Mouse (Mus musculus): Measurements from ENCODE around the gene Cntnap1.

Cntnap1 gene

GRCm38 (mm10) chr11:101216936-101217335 lies 46.6 kb downstream of the Cntnap1 start:
- DNase-seq (ENCODE audit: low spot score in 2 of 2), result no peak

GRCm38 (mm10) chr11:101218436-101219055 lies 48.2 kb downstream of the Cntnap1 start:
- no peak for DNase-seq (ENCODE audit: low spot score in 2 of 2)

GRCm38 (mm10) chr11:101220853-101221252 lies 50.5 kb downstream of the Cntnap1 start:
- no peak for DNase-seq (ENCODE audit: low spot score in 2 of 2)

GRCm38 (mm10) chr11:101221306-101221986 lies 51.1 kb downstream of the Cntnap1 start:
- no peak for DNase-seq (ENCODE audit: low spot score in 2 of 2)

- no peak for DNase-seq (ENCODE audit: low spot score in 2 of 2)
These were observed 54.0 kb downstream of the Cntnap1 start for GRCm38 (mm10) chr11:101224337-101224736.

- DNase-seq (ENCODE audit: low spot score in 2 of 2), result no peak
These were observed 55.2 kb downstream of the Cntnap1 start for GRCm38 (mm10) chr11:101225331-101226064.

GRCm38 (mm10) chr11:101226065-101226701 lies 55.9 kb downstream of the Cntnap1 start, which contains the start of gene Ezh1:
TSS of gene Ezh1 (minus strand) at chr11:101226463.
- DNase-seq (ENCODE audit: low spot score in 2 of 2), result peak; percentile 90

- no peak for DNase-seq (ENCODE audit: low spot score in 2 of 2)
These were observed 59.1 kb downstream of the Cntnap1 start for GRCm38 (mm10) chr11:101229361-101229900.

GRCm38 (mm10) chr11:101230061-101230511 lies 59.8 kb downstream of the Cntnap1 start:
- peak in 1 of 2 experiments; percentile 62 for DNase-seq (ENCODE audit: low spot score in 2 of 2)

- no peak for DNase-seq (ENCODE audit: low spot score in 2 of 2)
These were observed 60.2 kb downstream of the Cntnap1 start for GRCm38 (mm10) chr11:101230526-101230925.

GRCm38 (mm10) chr11:101230991-101231871 lies 60.9 kb downstream of the Cntnap1 start:
- peak; percentile 63 to 71 for DNase-seq (ENCODE audit: low spot score in 2 of 2)

- DNase-seq (ENCODE audit: low spot score in 2 of 2), result peak in 1 of 2 experiments; percentile 34
These were observed 61.9 kb downstream of the Cntnap1 start for GRCm38 (mm10) chr11:101232010-101232839.

- no peak for DNase-seq (ENCODE audit: low spot score in 2 of 2)
These were observed 62.9 kb downstream of the Cntnap1 start for GRCm38 (mm10) chr11:101233240-101233639.

GRCm38 (mm10) chr11:101234124-101234523 lies 63.8 kb downstream of the Cntnap1 start:
- no peak for DNase-seq (ENCODE audit: low spot score in 2 of 2)

- no peak for DNase-seq (ENCODE audit: low spot score in 2 of 2)
These were observed 65.1 kb downstream of the Cntnap1 start for GRCm38 (mm10) chr11:101235429-101235828.

- DNase-seq (ENCODE audit: low spot score in 2 of 2), result no peak
These were observed 66.5 kb downstream of the Cntnap1 start for GRCm38 (mm10) chr11:101236782-101237181.

- DNase-seq (ENCODE audit: low spot score in 2 of 2), result no peak
These were observed 67.8 kb downstream of the Cntnap1 start for GRCm38 (mm10) chr11:101238071-101238647.

All from urinary bladder, postnatal 4 days (tissue).